Mouse (Mus musculus) E14TG2a.4 (cell line): ENCODE data around the gene Nkain4.

ENCODE experiments used
- CTCF ChIP-seq: conservative IDR thresholded peaks from 2 replicates; pipeline ENCODE4 v1.5.1; 2014; ENCODE audit warnings: low read length
- NANOG ChIP-seq: IDR thresholded peaks from 2 replicates; pipeline ENCODE4 v1.6.1; 2014; ENCODE audit warnings: borderline replicate concordance, low read length, mixed read lengths

- TF ChIP-seq CTCF (no peak), NANOG (no peak)
Measured at GRCm38 (mm10) chr2:180966092-180966882, 11.8 kb upstream of the Nkain4 start.
